Mouse (Mus musculus) liver, postnatal 0 days (tissue): ENCODE measurements around the gene Slc41a1.

Source experiments
- CTCF ChIP-seq: sonication (generic); IDR thresholded peaks from 2 replicates; pipeline ENCODE4 v1.5.1; 2016; ENCODE audit warnings: antibody characterized with exemption, low read depth
- EP300 ChIP-seq: IDR thresholded peaks from 2 replicates; pipeline ENCODE4 v1.6.1; 2016; ENCODE audit warnings: antibody characterized with exemption, low read depth, mild to moderate bottlenecking

GRCm38 (mm10) chr1:131812006-131812405 lies 15.3 kb upstream of the Slc41a1 start:
- TF ChIP-seq CTCF (no peak), EP300 (no peak)
